Mouse (Mus musculus) cortical plate, adult 2 months (tissue): ENCODE measurements around the gene Olfr1394. TPM values are rescaled to one million over a fixed set of nuclear protein-coding genes. Genes with fewer than 3 reads are reported as not detected.
A peak's percentile ranks its signal among the peaks of the same experiment; 100 is the strongest.
"Not testable (repeated sequence)": the region's sequence is repeated elsewhere in the genome, so short reads cannot be mapped to it uniquely, and the experiment has no call there.

Source experiments
- H3K27ac ChIP-seq: fragments of 200-500 bp; 2 replicates; pipeline ENCODE4 v1.5.1; 2012; ENCODE audit warnings: low read length, control low read depth, inconsistent platforms; ENCODE audit not compliant: insufficient read depth
- H3K4me1 ChIP-seq: fragments of 200-500 bp; 2 replicates; pipeline ENCODE4 v1.6.1; 2011; ENCODE audit warnings: low read length; ENCODE audit not compliant: control insufficient read depth, insufficient read depth
- H3K4me3 ChIP-seq: fragments of 200-500 bp; 2 replicates; pipeline ENCODE4 v1.5.1; 2011; ENCODE audit warnings: mild to moderate bottlenecking, low read length, control low read depth; ENCODE audit not compliant: insufficient read depth
- CTCF ChIP-seq: fragments of 200-500 bp; IDR thresholded peaks from 2 replicates; pipeline ENCODE4 v1.5.1; 2011; ENCODE audit warnings: mild to moderate bottlenecking, control low read depth, low read length; ENCODE audit not compliant: insufficient read depth; ENCODE audit errors: extremely low read depth
- POLR2A ChIP-seq: fragments of 200-500 bp; IDR thresholded peaks from 2 replicates; pipeline ENCODE4 v1.6.1; 2011; ENCODE audit warnings: mild to moderate bottlenecking, low read length, control low read depth; ENCODE audit not compliant: insufficient read depth; ENCODE audit errors: extremely low read depth
- polyA plus RNA-seq: library from polyadenylated mRNA; depleted of rRNA; stranded (reverse); fragments of >200 nt; gene quantifications from 2 replicates; pipeline ENCODE4 v1.2.3, GENCODE M21; 2012

The Olfr1394 gene
- polyA plus RNA-seq, 1 experiment: not detected

DNA sequence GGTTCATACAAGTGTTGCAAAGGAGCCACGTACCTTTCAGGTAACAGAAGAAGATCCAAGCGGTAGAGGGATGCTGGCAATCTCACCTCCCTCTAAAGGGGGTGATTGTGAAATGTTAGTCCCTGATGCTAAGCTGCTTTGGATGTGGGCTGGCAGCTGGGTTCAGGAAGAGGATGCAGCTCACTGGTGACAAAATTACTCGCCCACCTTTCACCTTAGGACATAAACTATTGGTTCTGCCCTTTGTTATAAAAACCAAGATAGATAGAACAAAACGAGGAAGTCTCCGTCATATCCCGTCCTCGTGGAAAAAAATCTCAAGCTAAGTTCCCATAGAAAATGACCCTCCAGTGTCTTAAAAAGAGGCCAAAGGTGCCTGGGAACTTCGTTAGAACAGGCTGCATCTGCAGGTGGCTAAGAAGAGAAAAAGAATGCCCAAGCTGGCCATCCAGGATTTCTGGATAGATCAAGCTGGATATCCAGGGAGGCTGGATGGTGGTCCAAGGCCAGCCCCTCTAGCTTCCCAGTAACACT is 32.8 kb downstream of the Olfr1394 start, which contains the start of gene Btnl9:
Gene Btnl9 (minus strand): TSS at position 205 of the 534 bp plus-strand sequence.
- 0 out of 2 replicates have a peak, but pooled peaks cover 1% of the 10 kb centered on the region for H3K4me1 ChIP-seq
- H3K27ac ChIP-seq: no peak within 1 kb of the TSS
- no peak within 1 kb of the TSS for H3K4me3 ChIP-seq
- TF ChIP-seq POLR2A (no peak), CTCF (no peak)

DNA sequence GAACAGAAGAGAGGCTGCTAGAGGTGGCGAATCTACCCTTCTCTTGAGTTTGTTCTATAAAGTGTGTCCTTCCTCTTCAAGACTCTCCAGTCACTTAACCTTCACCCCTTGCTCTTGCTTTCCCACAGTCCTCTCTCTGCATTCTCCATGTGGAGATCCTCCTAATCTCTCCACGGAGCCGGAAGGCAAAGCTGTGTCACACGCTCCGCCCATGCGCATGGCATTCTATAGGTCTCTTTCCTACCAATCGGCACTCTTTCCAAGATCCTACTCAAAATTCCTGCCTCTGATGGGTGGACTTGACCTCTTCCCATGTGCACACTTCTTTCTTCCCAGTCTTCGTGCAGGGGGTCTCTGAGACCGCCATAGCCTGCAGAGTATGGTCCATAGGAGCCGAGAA is 33.5 kb downstream of the Olfr1394 start:
- no peak overlapping the region for H3K27ac ChIP-seq
- 0 out of 2 replicates have a peak, but pooled peaks cover 1% of the 10 kb centered on the region for H3K4me1 ChIP-seq
- TF ChIP-seq CTCF: no peak
- TF ChIP-seq POLR2A: no peak
- no peak overlapping the region for H3K4me3 ChIP-seq

DNA sequence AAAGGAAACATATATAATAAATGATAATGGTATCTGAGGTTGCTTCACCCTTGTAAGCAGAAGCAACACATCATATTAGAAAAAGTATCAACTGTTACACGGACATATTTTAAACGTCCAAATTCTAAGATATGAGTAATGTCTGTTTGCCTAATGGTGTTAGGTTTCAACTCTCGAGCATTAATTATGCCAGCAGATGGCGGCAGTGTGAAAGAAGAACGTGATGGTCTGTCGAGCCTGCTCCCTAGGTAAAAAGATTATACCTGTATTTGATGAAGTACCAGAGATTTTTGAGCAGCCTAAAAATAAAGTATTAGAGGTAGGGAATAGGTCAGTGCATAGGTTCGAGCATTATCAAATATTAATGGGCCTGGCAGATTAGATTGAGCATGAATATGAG is 35.6 kb downstream of the Olfr1394 start:
- no peak for TF ChIP-seq POLR2A
- peak; percentile 38; the same call in 1 of the 2 replicates for TF ChIP-seq CTCF
- Histone ChIP-seq H3K27ac (no peak overlapping the region), H3K4me1 (0 out of 2 replicates have a peak, but pooled peaks cover 1% of the 10 kb centered on the region), H3K4me3 (no peak overlapping the region)

DNA sequence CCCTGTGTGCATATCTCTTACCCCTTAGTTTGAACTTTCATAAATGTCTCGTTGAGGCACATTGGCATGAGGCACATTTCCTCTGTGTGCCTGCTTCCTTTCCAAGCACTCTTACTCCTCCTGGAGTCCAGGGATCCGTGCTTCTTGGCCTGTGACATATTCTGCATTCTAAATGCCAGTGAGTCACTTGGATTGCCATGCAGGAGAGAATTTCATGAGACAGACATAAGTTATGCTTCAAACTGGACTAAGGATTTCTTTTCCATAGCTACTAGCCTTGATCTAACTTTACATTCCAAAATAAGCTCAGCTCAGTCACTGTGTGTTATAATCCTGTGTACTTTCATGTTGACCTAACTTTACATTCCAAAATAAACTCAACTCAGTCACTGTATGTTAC is 36.9 kb downstream of the Olfr1394 start:
- 0 out of 2 replicates have a peak, but pooled peaks cover 1% of the 10 kb centered on the region for H3K4me1 ChIP-seq
- no peak overlapping the region for H3K4me3 ChIP-seq
- TF ChIP-seq CTCF (no peak), POLR2A (no peak)

DNA sequence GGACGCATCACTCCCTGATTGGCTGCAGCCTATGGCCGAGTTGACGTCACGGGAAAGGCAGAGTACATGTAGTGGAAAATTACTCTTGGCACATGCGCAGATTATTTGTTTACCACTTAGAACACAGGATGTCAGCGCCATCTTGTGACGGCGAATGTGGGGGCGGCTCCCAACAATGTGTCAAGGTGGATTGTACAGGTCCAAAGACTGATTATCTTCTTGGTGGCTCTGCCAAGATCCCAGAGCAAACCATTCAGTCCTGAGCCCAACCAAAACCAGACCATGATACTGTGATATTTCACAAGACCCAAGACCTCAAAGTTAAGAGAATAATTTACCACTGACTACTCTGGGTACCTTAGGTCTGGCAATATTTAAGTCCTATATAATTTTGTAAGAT is 40.6 kb downstream of the Olfr1394 start:
- not testable (repeated sequence) for H3K27ac ChIP-seq, H3K4me1 ChIP-seq, H3K4me3 ChIP-seq

More for the DNA sequence above, 36.9 kb downstream of the Olfr1394 start:
- no peak overlapping the region for H3K27ac ChIP-seq

DNA sequence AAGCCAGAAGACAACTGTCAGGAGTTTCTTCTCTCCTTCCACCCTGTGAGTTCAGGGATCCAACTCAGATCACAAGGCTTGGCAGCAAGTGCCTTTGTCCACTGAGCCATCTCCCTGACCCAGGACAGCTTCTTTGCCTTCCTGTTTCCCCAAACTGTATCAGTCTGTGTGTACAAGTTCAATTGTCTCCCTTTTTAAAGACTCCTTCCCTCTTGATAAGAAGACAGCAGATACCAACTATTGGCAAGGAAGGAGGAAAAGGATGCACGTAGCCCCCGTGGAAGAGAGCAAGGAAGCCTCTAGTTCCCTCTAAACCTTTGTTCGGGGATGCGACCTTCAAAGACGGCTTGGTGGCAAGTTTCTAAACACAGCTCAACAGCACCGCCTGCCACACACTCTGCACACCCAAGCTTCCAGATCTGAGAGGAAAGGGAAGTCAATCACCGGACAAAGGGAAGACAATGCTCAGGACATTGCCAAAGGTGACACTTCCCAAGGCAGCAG is 41.7 kb downstream of the Olfr1394 start:
- Histone ChIP-seq H3K27ac (no peak overlapping the region; the same call in 1 of the 2 replicates), H3K4me3 (no peak overlapping the region), H3K4me1 (0 out of 2 replicates have a peak, but pooled peaks cover 1% of the 10 kb centered on the region)
- TF ChIP-seq CTCF (no peak), POLR2A (no peak)

DNA sequence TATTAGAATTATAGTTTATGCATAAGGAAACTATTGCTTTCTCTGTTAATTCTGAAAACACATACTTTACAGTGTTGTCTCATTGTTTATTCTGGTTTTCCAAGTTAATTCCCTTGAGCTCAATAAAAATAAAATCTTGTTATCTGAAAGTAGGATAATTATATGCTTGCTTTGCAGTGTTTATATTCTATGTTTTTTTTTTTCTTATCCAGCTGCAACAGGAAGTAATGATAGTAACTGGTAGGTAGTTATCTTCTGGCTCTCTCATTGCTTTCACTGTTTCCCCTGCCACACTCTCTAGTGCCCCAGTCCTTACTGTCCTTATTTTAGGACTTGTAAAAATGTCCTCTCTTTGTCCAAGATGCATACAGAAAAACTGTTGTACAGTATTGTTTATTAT is 46.5 kb downstream of the Olfr1394 start:
- TF ChIP-seq POLR2A (no peak), CTCF (no peak)
- 0 out of 2 replicates have a peak, but pooled peaks cover 1% of the 10 kb centered on the region for H3K4me1 ChIP-seq
- no peak overlapping the region for H3K4me3 ChIP-seq
- H3K27ac ChIP-seq: no peak overlapping the region

DNA sequence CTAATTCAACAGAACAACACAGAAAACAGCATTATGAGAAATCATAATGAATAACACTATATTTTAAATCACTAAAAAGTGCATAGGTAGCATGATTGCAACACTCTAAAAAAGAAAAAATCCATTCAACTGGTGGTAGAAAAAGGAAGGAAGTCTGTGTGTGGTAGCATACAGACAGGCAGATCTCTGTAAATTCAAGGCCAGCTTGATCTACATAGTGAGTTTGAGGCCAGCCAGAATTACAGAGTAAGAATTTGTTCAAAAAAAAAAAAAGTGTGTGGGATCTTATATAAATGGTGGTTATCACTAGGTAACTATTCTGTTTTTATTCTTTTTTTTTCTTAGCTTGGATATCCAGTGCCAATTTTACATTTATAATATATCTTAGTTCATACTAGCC is 47.0 kb downstream of the Olfr1394 start:
- Histone ChIP-seq H3K4me1 (0 out of 2 replicates have a peak, but pooled peaks cover 1% of the 10 kb centered on the region), H3K4me3 (no peak overlapping the region), H3K27ac (no peak overlapping the region)
- TF ChIP-seq CTCF (no peak), POLR2A (no peak)

DNA sequence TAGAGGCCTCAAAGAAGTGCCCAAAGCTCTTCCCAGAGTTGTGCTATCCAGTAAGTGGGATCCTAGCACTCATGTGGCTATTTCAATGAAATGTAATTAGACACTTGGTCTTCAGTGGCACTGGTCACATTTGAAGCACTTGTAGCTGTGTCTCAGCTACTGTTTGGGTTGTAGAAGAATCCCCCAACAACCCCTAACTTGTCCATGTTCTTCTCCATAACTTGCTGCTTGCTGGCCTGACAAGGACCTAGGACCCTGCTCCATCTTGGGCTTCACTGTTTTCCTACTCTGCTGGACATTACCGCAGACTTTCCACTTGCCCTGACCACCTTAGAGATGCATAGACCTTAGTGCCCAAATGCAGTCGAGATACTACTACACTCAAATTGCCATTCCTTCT is 47.9 kb downstream of the Olfr1394 start:
- Histone ChIP-seq H3K27ac (no peak overlapping the region), H3K4me1 (0 out of 2 replicates have a peak, but pooled peaks cover 1% of the 10 kb centered on the region), H3K4me3 (peak overlapping the region; percentile 98; the same call in 1 of the 2 replicates)
- no peak for TF ChIP-seq CTCF
- no peak for TF ChIP-seq POLR2A

DNA sequence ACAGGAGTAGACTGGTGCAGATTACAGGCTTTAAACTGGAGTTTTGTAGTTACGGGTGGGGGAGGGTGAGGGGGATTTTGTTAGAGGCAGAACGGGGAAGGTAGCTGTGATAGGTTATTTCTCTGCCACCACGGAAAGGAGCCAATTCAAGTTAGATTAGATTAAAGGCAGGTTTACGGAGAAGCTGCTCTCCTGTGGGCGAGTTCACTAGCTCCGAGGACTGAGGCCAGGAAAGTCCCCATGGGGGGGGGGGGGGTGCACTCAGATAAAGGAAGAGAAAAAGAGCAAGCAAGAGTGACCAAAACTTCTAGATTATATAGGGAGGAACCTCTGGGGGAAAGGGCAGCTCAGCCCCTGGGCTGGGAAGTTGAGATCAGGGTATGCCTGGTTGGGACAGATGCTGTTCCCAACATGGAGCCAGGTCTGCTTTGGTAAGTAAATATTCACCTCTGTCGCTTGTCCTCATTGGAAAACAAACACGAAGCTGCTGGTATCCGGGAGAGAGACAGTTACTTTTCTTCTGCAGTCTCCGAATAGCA is 48.4 kb downstream of the Olfr1394 start:
- H3K4me3 ChIP-seq: peak overlapping the region; percentile 98
- 0 out of 2 replicates have a peak, but pooled peaks cover 1% of the 10 kb centered on the region for H3K4me1 ChIP-seq
- H3K27ac ChIP-seq: peak overlapping the region; percentile 12; the same call in 1 of the 2 replicates
- TF ChIP-seq CTCF (no peak), POLR2A (no peak)
